Mouse (Mus musculus) C2C12 (cell line): ENCODE measurements around the gene Ip6k2.

ENCODE experiments used
- CEBPB ChIP-seq: IDR thresholded peaks from one replicate; pipeline ENCODE4 v1.6.1; 2011; ENCODE audit warnings: low read depth, mild to moderate bottlenecking, control low read depth, moderate library complexity
- CTCF ChIP-seq: IDR thresholded peaks from one replicate; pipeline ENCODE4 v1.5.1; 2011; ENCODE audit not compliant: control insufficient read depth, insufficient read depth, insufficient read length
- FOSL1 ChIP-seq: IDR thresholded peaks from one replicate; pipeline ENCODE4 v1.8.0; 2011; ENCODE audit warnings: mild to moderate bottlenecking, low read length; ENCODE audit not compliant: poor library complexity, insufficient read depth, severe bottlenecking
- MAX ChIP-seq: IDR thresholded peaks from one replicate; pipeline ENCODE4 v1.6.1; 2011; ENCODE audit warnings: mild to moderate bottlenecking, control low read depth
- MYOG ChIP-seq: IDR thresholded peaks from one replicate; pipeline ENCODE4 v1.6.1; 2011; ENCODE audit not compliant: control insufficient read depth, insufficient read length; ENCODE audit errors: extremely low read depth
- USF1 ChIP-seq: IDR thresholded peaks from one replicate; pipeline ENCODE4 v1.6.1; 2011; ENCODE audit warnings: low read depth, mild to moderate bottlenecking, control low read depth, moderate library complexity

DNA sequence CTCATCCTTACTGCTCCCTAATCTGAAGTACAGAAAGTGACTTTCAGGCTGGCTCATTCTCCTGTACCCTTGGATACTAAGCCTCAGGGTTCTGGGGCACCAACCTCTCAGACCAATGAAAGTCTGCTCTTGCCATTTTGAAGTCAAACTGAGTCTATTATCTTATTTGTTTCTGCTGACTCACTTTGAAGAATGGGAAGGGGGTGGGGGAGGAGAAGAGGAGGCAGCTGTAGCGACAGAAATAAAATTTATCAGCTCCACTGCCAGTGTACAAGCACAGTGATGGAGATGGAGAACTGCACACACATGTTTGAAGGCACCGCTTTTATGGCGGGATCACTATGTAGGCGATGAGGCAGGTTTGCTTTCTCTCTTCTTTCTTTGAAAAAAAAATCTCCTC is 6.3 kb upstream of the Ip6k2 start:
- TF ChIP-seq CTCF = no peak
- no peak for TF ChIP-seq CEBPB
- TF ChIP-seq MYOG = no peak
- no peak for TF ChIP-seq FOSL1
- no peak for TF ChIP-seq MAX
- no peak for TF ChIP-seq USF1
